Mouse (Mus musculus) heart, postnatal 0 days (tissue): Measurements from ENCODE around the gene Zfyve9.

Source experiments
- CTCF ChIP-seq: IDR thresholded peaks from 2 replicates; pipeline ENCODE4 v1.5.1; 2016; ENCODE audit warnings: antibody characterized with exemption, control low read depth, low read depth
- EP300 ChIP-seq: IDR thresholded peaks from 2 replicates; pipeline ENCODE4 v1.6.1; 2016; ENCODE audit warnings: antibody characterized with exemption, low read depth

DNA sequence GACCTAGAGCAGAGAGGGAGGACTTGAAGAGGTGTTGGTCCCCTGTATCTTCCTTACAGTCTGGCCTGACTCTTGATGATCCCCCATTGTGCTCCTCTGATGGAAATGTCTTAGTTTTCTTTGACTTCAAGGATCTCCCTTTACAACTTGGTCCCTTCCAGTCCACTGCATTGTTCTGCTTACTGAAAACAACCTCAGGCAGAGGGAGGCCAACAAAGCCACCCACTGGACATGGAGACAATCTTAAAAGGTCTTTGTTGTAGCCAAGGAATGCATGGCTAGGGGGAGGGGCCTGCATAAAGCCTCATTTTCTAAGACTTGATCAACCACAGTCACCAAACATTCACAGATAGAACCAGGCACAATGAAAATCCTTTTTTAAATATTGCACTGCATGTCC lies 145.5 kb downstream of the Zfyve9 start:
- TF ChIP-seq CTCF: no peak
- no peak for TF ChIP-seq EP300
